Mouse (Mus musculus) lung, adult 10 weeks (tissue): ENCODE measurements around the gene Lurap1. TPM values are rescaled to one million over a fixed set of nuclear protein-coding genes. Genes with fewer than 3 reads are reported as not detected.

ENCODE experiments used
- polyA plus RNA-seq: library from polyadenylated mRNA; stranded (reverse); fragments of 350-450 nt; fragmentation: Illumina TruSeq; extraction: RNeasy Lipid Tissue Mini Kit (QIAGEN cat#74804); gene quantifications from one replicate; pipeline ENCODE4 v1.2.3, GENCODE M21; 2014; ENCODE audit warnings: low read depth, low replicate concordance; ENCODE audit not compliant: insufficient read depth

Lurap1 gene
- 2.2 TPM for polyA plus RNA-seq

GRCm38 (mm10) chr4:116151238-116151637, at the start of gene Lurap1:
Gene Lurap1, minus strand, starts transcription at chr4:116151338.

GRCm38 (mm10) chr4:116173072-116173471, 21.9 kb upstream of the Lurap1 start, which contains the start of the genes 1700042G07Rik and Gm49337:
Gene 1700042G07Rik, plus strand, starts transcription at chr4:116173372.
Gene Gm49337, plus strand, starts transcription at chr4:116173384.

GRCm38 (mm10) chr4:116167404-116167803, 16.3 kb upstream of the Lurap1 start, which contains the start of gene Tspan1:
Gene Tspan1, minus strand, starts transcription at chr4:116167601.

GRCm38 (mm10) chr4:116123602-116124519, 27.3 kb downstream of the Lurap1 start, which contains the start of the genes Rad54l and Pomgnt1:
Gene Rad54l, minus strand, starts transcription at chr4:116123690.
Gene Pomgnt1, plus strand, starts transcription at chr4:116123840.

Other genes starting within 250 kb of the Lurap1 start
- not detected for gene Dmbx1, start 211.4 kb downstream of the Lurap1 start, polyA plus RNA-seq
- gene Faah, start 133.4 kb downstream of the Lurap1 start, polyA plus RNA-seq = 8.7 TPM
- gene Nsun4, start 97.5 kb downstream of the Lurap1 start, polyA plus RNA-seq = 12.6 TPM
- gene Uqcrh, start 76.3 kb downstream of the Lurap1 start, polyA plus RNA-seq = 870 TPM
- 15.0 TPM for gene Lrrc41, start 76.1 kb downstream of the Lurap1 start, polyA plus RNA-seq
- 0.28 TPM for gene Rad54l, start 27.6 kb downstream of the Lurap1 start, polyA plus RNA-seq
- 35.4 TPM for gene Pomgnt1, start 27.5 kb downstream of the Lurap1 start, polyA plus RNA-seq
- 84.5 TPM for gene Tspan1, start 16.3 kb upstream of the Lurap1 start, polyA plus RNA-seq
- gene 1700042G07Rik, start 22.0 kb upstream of the Lurap1 start, polyA plus RNA-seq = not detected
- gene Gm49337, start 22.0 kb upstream of the Lurap1 start, polyA plus RNA-seq = not detected
- 4.5 TPM for gene Pik3r3, start 70.3 kb upstream of the Lurap1 start, polyA plus RNA-seq